Mouse (Mus musculus) brain, embryonic 14.5 days (tissue): ENCODE measurements around the gene Sept5.

Experiments used
- CTCF ChIP-seq: fragments of 200-500 bp; IDR thresholded peaks from 2 replicates; pipeline ENCODE4 v1.5.1; 2012; ENCODE audit warnings: inconsistent platforms, mild to moderate bottlenecking, moderate library complexity, borderline replicate concordance; ENCODE audit not compliant: insufficient read depth, insufficient read length; ENCODE audit errors: extremely low read depth
- POLR2A ChIP-seq: fragments of 200-500 bp; IDR thresholded peaks from 2 replicates; pipeline ENCODE4 v1.6.1; 2012; ENCODE audit warnings: mild to moderate bottlenecking, inconsistent platforms, borderline replicate concordance; ENCODE audit not compliant: poor library complexity, insufficient read depth, insufficient read length, severe bottlenecking; ENCODE audit errors: extremely low read depth

- no peak for TF ChIP-seq POLR2A
- TF ChIP-seq CTCF = no peak
Observed at GRCm38 (mm10) chr16:18583169-18583568, 46.6 kb downstream of the Sept5 start.
